Mouse (Mus musculus) heart, embryonic 10.5 days (tissue): ENCODE results near the gene Adck2. TPM values are rescaled to one million over a fixed set of nuclear protein-coding genes. Genes with fewer than 3 reads are reported as not detected.
A peak's percentile ranks its signal among the peaks of the same experiment; 100 is the strongest.

Experiments
- DNase-seq: peaks from one replicate; pipeline ENCODE4 v3.0.0-alpha.2; 2017; ENCODE audit warnings: low spot score
- H3K27ac ChIP-seq: fragments of 300-500 bp; sonication (generic); 2 replicates; pipeline ENCODE4 v1.5.1; 2016; ENCODE audit warnings: mild to moderate bottlenecking
- H3K27me3 ChIP-seq: fragments of 300-500 bp; sonication (generic); 2 replicates; pipeline ENCODE4 v1.6.1; 2016; ENCODE audit warnings: mild to moderate bottlenecking; ENCODE audit not compliant: poor library complexity, insufficient read depth, severe bottlenecking
- H3K36me3 ChIP-seq: fragments of 300-500 bp; sonication (generic); 2 replicates; pipeline ENCODE4 v1.6.1; 2016; ENCODE audit warnings: mild to moderate bottlenecking, moderate library complexity
- H3K4me1 ChIP-seq: fragments of 300-500 bp; sonication (generic); 2 replicates; pipeline ENCODE4 v1.6.1; 2016; ENCODE audit warnings: mild to moderate bottlenecking
- H3K4me3 ChIP-seq: fragments of 300-500 bp; sonication (generic); 2 replicates; pipeline ENCODE4 v1.5.1; 2016; ENCODE audit warnings: mild to moderate bottlenecking, moderate library complexity
- H3K9me3 ChIP-seq: fragments of 300-500 bp; sonication (generic); 2 replicates; pipeline ENCODE4 v1.6.1; 2016; ENCODE audit warnings: mild to moderate bottlenecking, moderate library complexity
- WGBS: fragments of 180-500 bp; shearing (Covaris S2); methylation state at CpG from one replicate; pipeline ENCODE4 v1.1.7; 2016; 5-methylcytosine and 5-hydroxymethylcytosine counted together
- polyA plus RNA-seq: library from polyadenylated mRNA; unstranded; fragments of >200 nt; fragmentation: Nextera tagmentation; extraction: Ambion mirVana; gene quantifications from 2 replicates; pipeline ENCODE4 v1.2.1, GENCODE M21; 2016

The Adck2 gene
- polyA plus RNA-seq, 1 experiment from 2014 or later, result 16.5 TPM

GRCm38 (mm10) chr6:39543769-39544420 lies 29.8 kb upstream of the Adck2 start:
- Histone ChIP-seq H3K4me3 (no peak overlapping the region), H3K9me3 (no peaks in the 10 kb centered on the region), H3K36me3 (peaks cover 18% of the 10 kb centered on the region; the same call in 1 of the 2 replicates), H3K27me3 (no peaks in the 10 kb centered on the region), H3K27ac (peak overlapping the region; percentile 85), H3K4me1 (peaks cover 62% of the 10 kb centered on the region)
- no peak for DNase-seq
- 58% methylated on average over 15 of the region's 15 CpGs for WGBS

GRCm38 (mm10) chr6:39545474-39545873 lies 28.2 kb upstream of the Adck2 start:
- WGBS, result 86% methylated on average over 7 of the region's 7 CpGs
- no peak overlapping the region for H3K4me3 ChIP-seq
- H3K4me1 ChIP-seq, result peaks cover 46% of the 10 kb centered on the region
- peaks cover 18% of the 10 kb centered on the region; the same call in 1 of the 2 replicates for H3K36me3 ChIP-seq
- no peaks in the 10 kb centered on the region for H3K9me3 ChIP-seq
- no peaks in the 10 kb centered on the region for H3K27me3 ChIP-seq
- 0 out of 2 replicates have a peak overlapping the region, but pooled peaks have one; percentile 16 for H3K27ac ChIP-seq
- no peak for DNase-seq

- Histone ChIP-seq H3K9me3 (no peaks in the 10 kb centered on the region), H3K27ac (no peak overlapping the region; the same call in 1 of the 2 replicates), H3K27me3 (no peaks in the 10 kb centered on the region), H3K36me3 (peaks cover 30% of the 10 kb centered on the region), H3K4me3 (no peak overlapping the region), H3K4me1 (peaks cover 44% of the 10 kb centered on the region)
- 77% methylated on average over 5 of the region's 5 CpGs for WGBS
- DNase-seq, result no peak
Observed at GRCm38 (mm10) chr6:39548030-39548429, 25.6 kb upstream of the Adck2 start.

GRCm38 (mm10) chr6:39551981-39552636 lies 21.6 kb upstream of the Adck2 start:
- WGBS, result 54% methylated on average over 8 of the region's 8 CpGs
- Histone ChIP-seq H3K36me3 (peaks cover 27% of the 10 kb centered on the region), H3K27me3 (no peaks in the 10 kb centered on the region), H3K9me3 (no peaks in the 10 kb centered on the region), H3K4me3 (no peak overlapping the region), H3K27ac (peak overlapping the region; percentile 42), H3K4me1 (peaks cover 47% of the 10 kb centered on the region)
- DNase-seq, result no peak

GRCm38 (mm10) chr6:39554888-39555647 lies 18.6 kb upstream of the Adck2 start:
- peak overlapping the region; percentile 90 for H3K4me3 ChIP-seq
- no peak for DNase-seq
- peaks cover 16% of the 10 kb centered on the region for H3K36me3 ChIP-seq
- peaks cover 59% of the 10 kb centered on the region for H3K4me1 ChIP-seq
- peak overlapping the region; percentile 56 for H3K27ac ChIP-seq
- WGBS, result 54% methylated on average over 12 of the region's 12 CpGs
- no peaks in the 10 kb centered on the region for H3K27me3 ChIP-seq
- no peaks in the 10 kb centered on the region for H3K9me3 ChIP-seq

GRCm38 (mm10) chr6:39555648-39555945 lies 18.1 kb upstream of the Adck2 start:
- peaks cover 59% of the 10 kb centered on the region for H3K4me1 ChIP-seq

GRCm38 (mm10) chr6:39556900-39557659 lies 16.6 kb upstream of the Adck2 start:
- Histone ChIP-seq H3K27me3 (no peaks in the 10 kb centered on the region), H3K4me3 (peak overlapping the region; percentile 90), H3K36me3 (peaks cover 5% of the 10 kb centered on the region; the same call in 1 of the 2 replicates), H3K9me3 (no peaks in the 10 kb centered on the region), H3K4me1 (peaks cover 54% of the 10 kb centered on the region), H3K27ac (peak overlapping the region; percentile 99)
- no peak for DNase-seq
- WGBS, result under 1% methylated on average over 53 of the region's 54 CpGs

More at GRCm38 (mm10) chr6:39555648-39555945, 18.1 kb upstream of the Adck2 start:
- 80% methylated on average over 2 of the region's 2 CpGs for WGBS
- H3K9me3 ChIP-seq, result no peaks in the 10 kb centered on the region
- peaks cover 16% of the 10 kb centered on the region for H3K36me3 ChIP-seq
- H3K27me3 ChIP-seq, result no peaks in the 10 kb centered on the region
- H3K4me3 ChIP-seq, result peak overlapping the region; percentile 90
- peak overlapping the region; percentile 56; the same call in 1 of the 2 replicates for H3K27ac ChIP-seq
- no peak for DNase-seq

- peak; percentile 93 for DNase-seq
- peak within 1 kb of the TSS; percentile 99 for H3K27ac ChIP-seq
- H3K4me3 ChIP-seq, result peak within 1 kb of the TSS; percentile 90
- no peaks in the 10 kb centered on the region for H3K27me3 ChIP-seq
- peaks cover 49% of the 10 kb centered on the region for H3K4me1 ChIP-seq
- peaks cover 4% of the 10 kb centered on the region; the same call in 1 of the 2 replicates for H3K36me3 ChIP-seq
- H3K9me3 ChIP-seq, result no peaks in the 10 kb centered on the region
- under 1% methylated on average over 46 of the region's 50 CpGs for WGBS
Observed at GRCm38 (mm10) chr6:39557723-39558261, 15.9 kb upstream of the Adck2 start, which contains the start of gene Dennd2a. Gene Dennd2a (minus strand): TSS chr6:39557867.

GRCm38 (mm10) chr6:39559276-39559939 lies 14.3 kb upstream of the Adck2 start:
- Histone ChIP-seq H3K36me3 (no peaks in the 10 kb centered on the region), H3K27me3 (no peaks in the 10 kb centered on the region), H3K4me3 (no peak overlapping the region), H3K4me1 (peaks cover 45% of the 10 kb centered on the region), H3K27ac (0 out of 2 replicates have a peak overlapping the region, but pooled peaks have one; percentile 47), H3K9me3 (no peaks in the 10 kb centered on the region)
- no peak for DNase-seq
- WGBS, result 38% methylated on average over 6 of the region's 6 CpGs

- H3K4me3 ChIP-seq, result peak overlapping the region; percentile 47
Observed at GRCm38 (mm10) chr6:39562166-39563015, 11.3 kb upstream of the Adck2 start.

GRCm38 (mm10) chr6:39567528-39567927 lies 6.1 kb upstream of the Adck2 start:
- Histone ChIP-seq H3K4me1 (no peaks in the 10 kb centered on the region), H3K36me3 (no peaks in the 10 kb centered on the region), H3K9me3 (no peaks in the 10 kb centered on the region), H3K4me3 (no peak overlapping the region), H3K27me3 (no peaks in the 10 kb centered on the region), H3K27ac (no peak overlapping the region)
- no peak for DNase-seq
- WGBS, result 10% methylated on average over 5 of the region's 5 CpGs

More at GRCm38 (mm10) chr6:39562166-39563015, 11.3 kb upstream of the Adck2 start:
- DNase-seq, result peak; percentile 88
- 15% methylated on average over 23 of the region's 23 CpGs for WGBS
- Histone ChIP-seq H3K27me3 (no peaks in the 10 kb centered on the region), H3K9me3 (no peaks in the 10 kb centered on the region), H3K4me1 (peaks cover 22% of the 10 kb centered on the region), H3K36me3 (no peaks in the 10 kb centered on the region), H3K27ac (no peak overlapping the region)
